Mouse (Mus musculus): ENCODE measurements at regions not wholly inside any gene's neighbourhood (a gene's known extent, or its start where the extent isn't known, plus 50 kb on each side); places are given as distances from the start of the nearest gene placed in this dataset.

- H3K27me3 ChIP-seq (replicated peaks; ENCODE audit: control insufficient read depth, insufficient read depth, low read length) = no peaks in the 10 kb centered on the region
- H3K4me3 ChIP-seq (ENCODE audit: insufficient read depth, low read depth, low read length) = no peak overlapping the region
- TF ChIP-seq POLR2A (IDR thresholded peaks at IDR 0.05; ENCODE audit: low read depth, low read length) (no peak), CTCF (conservative IDR thresholded peaks at IDR 0.05; ENCODE audit: insufficient read depth, insufficient read length, low read depth, low read length) (no peak)
- no peak overlapping the region for H3K27ac ChIP-seq (ENCODE audit: insufficient read depth, low read depth, low read length)
- H3K36me3 ChIP-seq (ENCODE audit: control insufficient read depth, insufficient read depth, low read length) = no peaks in the 10 kb centered on the region
- no peaks in the 10 kb centered on the region for H3K4me1 ChIP-seq (ENCODE audit: control insufficient read depth, insufficient read depth, low read length)
- no peak for DNase-seq
- 93% methylated on average over 10 of the region's 10 CpGs for WGBS
Observed at GRCm38 (mm10) chr1:41065130-41065529, 259.7 kb downstream of the Tmem182 start.

- Histone ChIP-seq H3K27me3 (replicated peaks; ENCODE audit: control insufficient read depth, insufficient read depth, low read length) (no peaks in the 10 kb centered on the region), H3K4me3 (ENCODE audit: insufficient read depth, low read depth, low read length) (no peak overlapping the region), H3K27ac (ENCODE audit: insufficient read depth, low read depth, low read length) (no peak overlapping the region), H3K36me3 (ENCODE audit: control insufficient read depth, insufficient read depth, low read length) (no peaks in the 10 kb centered on the region), H3K4me1 (ENCODE audit: control insufficient read depth, insufficient read depth, low read length) (no peaks in the 10 kb centered on the region)
- 89% methylated on average over 5 of the region's 5 CpGs for WGBS
- no peak for DNase-seq
- TF ChIP-seq POLR2A (IDR thresholded peaks at IDR 0.05; ENCODE audit: low read depth, low read length) = no peak
- TF ChIP-seq CTCF (conservative IDR thresholded peaks at IDR 0.05; ENCODE audit: insufficient read depth, insufficient read length, low read depth, low read length) = no peak
Observed at GRCm38 (mm10) chr1:41104869-41105268, 299.5 kb downstream of the Tmem182 start.

- H3K36me3 ChIP-seq (ENCODE audit: control insufficient read depth, insufficient read depth, low read length) = no peaks in the 10 kb centered on the region
- H3K27ac ChIP-seq (ENCODE audit: insufficient read depth, low read depth, low read length) = no peak overlapping the region
- no peaks in the 10 kb centered on the region for H3K4me1 ChIP-seq (ENCODE audit: control insufficient read depth, insufficient read depth, low read length)
- 55% methylated on average over 5 of the region's 5 CpGs for WGBS
- DNase-seq = peak; percentile 1
- H3K27me3 ChIP-seq (replicated peaks; ENCODE audit: control insufficient read depth, insufficient read depth, low read length) = no peaks in the 10 kb centered on the region
- TF ChIP-seq POLR2A (IDR thresholded peaks at IDR 0.05; ENCODE audit: low read depth, low read length) (no peak), CTCF (conservative IDR thresholded peaks at IDR 0.05; ENCODE audit: insufficient read depth, insufficient read length, low read depth, low read length) (no peak)
- H3K4me3 ChIP-seq (ENCODE audit: insufficient read depth, low read depth, low read length) = no peak overlapping the region
Observed at GRCm38 (mm10) chr1:41121636-41122175, 316.3 kb downstream of the Tmem182 start.

DNA sequence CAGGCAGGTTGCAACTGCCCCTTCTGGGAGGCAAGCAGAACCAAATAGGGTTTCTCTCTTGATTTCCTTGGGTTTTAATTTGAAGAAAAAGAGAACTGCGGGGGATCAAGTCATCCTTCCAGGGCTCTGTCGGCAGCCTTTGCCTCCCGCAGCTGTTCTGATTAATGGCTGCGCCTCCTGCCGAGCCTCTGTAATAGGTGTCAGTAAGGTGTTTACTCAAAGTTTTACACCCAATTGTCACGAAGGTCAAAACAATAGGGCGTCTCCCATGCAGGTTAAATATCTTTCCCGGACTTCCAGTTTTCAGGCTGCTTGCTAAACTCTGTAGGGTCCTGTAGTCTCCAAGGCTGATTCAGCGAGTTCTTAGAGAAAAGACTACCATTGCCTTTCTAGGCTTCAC, 326.0 kb downstream of the Tmem182 start:
- no peak for TF ChIP-seq CTCF (conservative IDR thresholded peaks at IDR 0.05; ENCODE audit: insufficient read depth, insufficient read length, low read depth, low read length)
- no peak for TF ChIP-seq POLR2A (IDR thresholded peaks at IDR 0.05; ENCODE audit: low read depth, low read length)
- Histone ChIP-seq H3K4me3 (ENCODE audit: insufficient read depth, low read depth, low read length) (no peak overlapping the region), H3K27ac (ENCODE audit: insufficient read depth, low read depth, low read length) (no peak overlapping the region), H3K27me3 (replicated peaks; ENCODE audit: control insufficient read depth, insufficient read depth, low read length) (no peaks in the 10 kb centered on the region), H3K4me1 (ENCODE audit: control insufficient read depth, insufficient read depth, low read length) (no peaks in the 10 kb centered on the region), H3K36me3 (ENCODE audit: control insufficient read depth, insufficient read depth, low read length) (no peaks in the 10 kb centered on the region)
- 14% methylated on average over 9 of the region's 9 CpGs for WGBS
- no peak for DNase-seq

GRCm38 (mm10) chr1:41133143-41133542, 327.7 kb downstream of the Tmem182 start:
- no peak for TF ChIP-seq CTCF (conservative IDR thresholded peaks at IDR 0.05; ENCODE audit: insufficient read depth, insufficient read length, low read depth, low read length)
- TF ChIP-seq POLR2A (IDR thresholded peaks at IDR 0.05; ENCODE audit: low read depth, low read length) = no peak
- no peak for DNase-seq
- no peak overlapping the region for H3K27ac ChIP-seq (ENCODE audit: insufficient read depth, low read depth, low read length)
- no peaks in the 10 kb centered on the region for H3K27me3 ChIP-seq (replicated peaks; ENCODE audit: control insufficient read depth, insufficient read depth, low read length)
- WGBS = 6% methylated on average over 1 of the region's 1 CpGs
- H3K4me3 ChIP-seq (ENCODE audit: insufficient read depth, low read depth, low read length) = no peak overlapping the region
- H3K4me1 ChIP-seq (ENCODE audit: control insufficient read depth, insufficient read depth, low read length) = no peaks in the 10 kb centered on the region
- no peaks in the 10 kb centered on the region for H3K36me3 ChIP-seq (ENCODE audit: control insufficient read depth, insufficient read depth, low read length)

GRCm38 (mm10) chr1:41133946-41134345, 328.5 kb downstream of the Tmem182 start:
- Histone ChIP-seq H3K27me3 (replicated peaks; ENCODE audit: control insufficient read depth, insufficient read depth, low read length) (no peaks in the 10 kb centered on the region), H3K4me1 (ENCODE audit: control insufficient read depth, insufficient read depth, low read length) (no peaks in the 10 kb centered on the region), H3K36me3 (ENCODE audit: control insufficient read depth, insufficient read depth, low read length) (no peaks in the 10 kb centered on the region), H3K4me3 (ENCODE audit: insufficient read depth, low read depth, low read length) (no peak overlapping the region), H3K27ac (ENCODE audit: insufficient read depth, low read depth, low read length) (no peak overlapping the region)
- DNase-seq = no peak
- WGBS = 71% methylated on average over 8 of the region's 8 CpGs
- TF ChIP-seq POLR2A (IDR thresholded peaks at IDR 0.05; ENCODE audit: low read depth, low read length) (no peak), CTCF (conservative IDR thresholded peaks at IDR 0.05; ENCODE audit: insufficient read depth, insufficient read length, low read depth, low read length) (no peak)

GRCm38 (mm10) chr1:41139725-41140124, 334.3 kb downstream of the Tmem182 start:
- WGBS = 91% methylated on average over 2 of the region's 2 CpGs

More at GRCm38 (mm10) chr1:41139725-41140124, 334.3 kb downstream of the Tmem182 start:
- H3K27me3 ChIP-seq (replicated peaks; ENCODE audit: control insufficient read depth, insufficient read depth, low read length) = no peaks in the 10 kb centered on the region
- DNase-seq = no peak
- H3K36me3 ChIP-seq (ENCODE audit: control insufficient read depth, insufficient read depth, low read length) = no peaks in the 10 kb centered on the region
- no peak overlapping the region for H3K27ac ChIP-seq (ENCODE audit: insufficient read depth, low read depth, low read length)
- H3K4me3 ChIP-seq (ENCODE audit: insufficient read depth, low read depth, low read length) = no peak overlapping the region
- TF ChIP-seq CTCF (conservative IDR thresholded peaks at IDR 0.05; ENCODE audit: insufficient read depth, insufficient read length, low read depth, low read length) = no peak
- no peaks in the 10 kb centered on the region for H3K4me1 ChIP-seq (ENCODE audit: control insufficient read depth, insufficient read depth, low read length)
